Mouse (Mus musculus) midbrain, embryonic 15.5 days (tissue): ENCODE results near the gene Rasgrp1. TPM values are rescaled to one million over a fixed set of nuclear protein-coding genes. Genes with fewer than 3 reads are reported as not detected.

ENCODE experiments used
- ATAC-seq: fragments of 200-750 bp; cut with Nextera tagmentation; replicated peaks from 2 replicates; pipeline ENCODE4 v1.8.0; 2017; ENCODE audit warnings: moderate TSS enrichment
- H3K27ac ChIP-seq: fragments of 300-500 bp; sonication (generic); 2 replicates; pipeline ENCODE4 v1.5.1; 2015; ENCODE audit warnings: mild to moderate bottlenecking, inconsistent platforms
- H3K27me3 ChIP-seq: fragments of 300-500 bp; sonication (generic); replicated peaks from 2 replicates; pipeline ENCODE4 v1.6.1; 2015; ENCODE audit warnings: inconsistent platforms
- H3K36me3 ChIP-seq: fragments of 300-500 bp; sonication (generic); replicated peaks from 2 replicates; pipeline ENCODE4 v1.6.1; 2015; ENCODE audit warnings: inconsistent platforms
- H3K4me1 ChIP-seq: fragments of 300-500 bp; sonication (generic); 2 replicates; pipeline ENCODE4 v1.6.1; 2015; ENCODE audit warnings: inconsistent platforms
- H3K4me2 ChIP-seq: fragments of 300-500 bp; sonication (generic); 2 replicates; pipeline ENCODE4 v1.6.1; 2015; ENCODE audit warnings: inconsistent platforms, mild to moderate bottlenecking, moderate library complexity
- H3K4me3 ChIP-seq: fragments of 300-500 bp; sonication (generic); 2 replicates; pipeline ENCODE4 v1.5.1; 2015; ENCODE audit warnings: mild to moderate bottlenecking, inconsistent platforms
- H3K9ac ChIP-seq: fragments of 300-500 bp; sonication (generic); 2 replicates; pipeline ENCODE4 v1.6.1; 2015; ENCODE audit warnings: mild to moderate bottlenecking, inconsistent platforms
- H3K9me3 ChIP-seq: fragments of 300-500 bp; sonication (generic); 2 replicates; pipeline ENCODE4 v1.6.1; 2016; ENCODE audit warnings: inconsistent platforms
- WGBS: fragments of 180-500 bp; shearing (Covaris S2); methylation state at CpG from one replicate; pipeline ENCODE4 v1.1.7; 2015; ENCODE audit warnings: mixed read lengths; 5-methylcytosine and 5-hydroxymethylcytosine counted together
- polyA plus RNA-seq: library from polyadenylated mRNA; unstranded; fragments of >200 nt; fragmentation: Nextera tagmentation; extraction: Ambion mirVana; gene quantifications from 2 replicates; pipeline ENCODE4 v1.2.1, GENCODE M21; 2015

Rasgrp1 gene
- polyA plus RNA-seq, 1 experiment from 2014 or later, result 2.8 TPM

DNA sequence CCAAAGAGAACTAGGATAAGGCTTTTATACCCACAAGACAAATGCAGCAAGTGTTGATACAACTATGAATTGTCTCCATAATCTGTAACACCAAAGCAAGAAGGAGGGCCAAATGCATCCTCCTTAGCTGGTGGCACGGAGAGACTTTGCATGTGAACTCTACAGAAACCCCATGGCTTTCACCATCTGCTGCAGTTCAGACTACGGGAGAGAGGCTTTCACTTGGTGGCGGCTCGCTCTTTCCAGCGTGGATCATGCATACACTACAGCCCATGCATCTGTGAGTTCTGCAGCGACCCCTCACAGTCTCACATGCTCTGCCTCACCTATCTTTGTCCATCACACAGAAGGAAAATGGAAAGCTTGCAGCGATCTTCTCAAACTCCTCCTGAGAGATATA, 54.5 kb downstream of the Rasgrp1 start:
- no peak for ATAC-seq
- Histone ChIP-seq H3K36me3 (no peaks in the 10 kb centered on the region), H3K27ac (no peak overlapping the region), H3K9ac (no peak overlapping the region), H3K4me3 (no peak overlapping the region), H3K4me1 (no peaks in the 10 kb centered on the region), H3K9me3 (no peaks in the 10 kb centered on the region), H3K27me3 (no peaks in the 10 kb centered on the region), H3K4me2 (no peak overlapping the region)
- WGBS, result 93% methylated on average over 7 of the region's 7 CpGs

DNA sequence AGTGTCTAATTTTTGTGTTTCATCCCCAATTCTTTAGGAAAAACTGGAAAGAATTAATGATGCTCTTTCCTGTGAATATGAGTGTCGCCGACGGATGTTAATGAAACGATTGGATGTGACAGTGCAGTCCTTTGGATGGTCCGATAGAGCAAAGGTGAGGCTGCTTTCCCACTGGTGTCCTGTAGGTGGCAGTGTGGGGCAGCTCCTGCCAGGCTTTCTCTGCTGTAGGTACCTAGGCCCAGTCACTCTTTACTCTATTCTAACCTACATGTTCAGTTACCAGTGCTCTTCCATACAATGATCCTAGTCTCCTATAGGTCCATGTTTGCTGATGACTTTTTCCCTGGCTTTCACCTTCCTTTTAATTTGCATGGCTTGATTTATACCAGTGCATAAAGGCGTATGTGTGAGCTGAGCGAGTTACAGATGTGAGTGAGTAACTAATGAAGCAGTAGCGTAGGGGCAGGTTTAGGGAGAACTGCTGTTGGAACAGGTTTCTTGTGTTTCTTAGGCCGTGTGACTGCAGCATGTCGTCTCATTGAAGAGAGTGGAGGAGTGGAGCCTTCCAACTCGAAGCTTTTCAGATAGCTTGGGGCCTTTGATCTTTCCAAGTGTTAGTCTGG, 78.9 kb downstream of the Rasgrp1 start:
- H3K36me3 ChIP-seq, result peaks cover 24% of the 10 kb centered on the region
- H3K9ac ChIP-seq, result no peak overlapping the region
- ATAC-seq, result peak; percentile 83
- H3K4me1 ChIP-seq, result no peaks in the 10 kb centered on the region
- no peak overlapping the region for H3K4me3 ChIP-seq
- no peaks in the 10 kb centered on the region for H3K9me3 ChIP-seq
- 74% methylated on average over 11 of the region's 11 CpGs for WGBS
- no peaks in the 10 kb centered on the region for H3K27me3 ChIP-seq
- no peak overlapping the region for H3K4me2 ChIP-seq
- H3K27ac ChIP-seq, result no peak overlapping the region

DNA sequence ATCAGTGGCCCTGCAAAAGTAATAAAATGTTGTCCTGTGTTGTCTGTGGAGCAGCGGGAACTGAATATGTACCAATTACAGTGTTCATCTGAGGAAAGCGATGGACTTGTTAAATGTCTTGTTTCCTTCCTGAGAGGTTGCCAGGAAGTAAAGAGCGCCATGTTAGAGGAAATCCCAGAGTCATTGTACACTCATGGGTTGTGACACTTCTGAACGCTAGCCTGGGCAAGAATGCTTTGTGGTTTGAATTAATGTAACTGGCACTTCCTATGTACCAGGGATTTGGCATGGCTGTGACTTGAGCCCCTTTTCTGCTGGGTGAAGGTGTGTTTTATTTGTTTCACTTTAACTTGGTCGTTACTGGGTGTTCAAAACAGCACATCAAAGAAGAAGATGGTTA, 80.6 kb downstream of the Rasgrp1 start:
- Histone ChIP-seq H3K4me3 (no peak overlapping the region), H3K9ac (no peak overlapping the region), H3K4me1 (no peaks in the 10 kb centered on the region), H3K36me3 (peaks cover 20% of the 10 kb centered on the region), H3K27me3 (no peaks in the 10 kb centered on the region), H3K9me3 (no peaks in the 10 kb centered on the region), H3K27ac (no peak overlapping the region), H3K4me2 (no peak overlapping the region)
- no peak for ATAC-seq
- WGBS, result 92% methylated on average over 5 of the region's 5 CpGs

DNA sequence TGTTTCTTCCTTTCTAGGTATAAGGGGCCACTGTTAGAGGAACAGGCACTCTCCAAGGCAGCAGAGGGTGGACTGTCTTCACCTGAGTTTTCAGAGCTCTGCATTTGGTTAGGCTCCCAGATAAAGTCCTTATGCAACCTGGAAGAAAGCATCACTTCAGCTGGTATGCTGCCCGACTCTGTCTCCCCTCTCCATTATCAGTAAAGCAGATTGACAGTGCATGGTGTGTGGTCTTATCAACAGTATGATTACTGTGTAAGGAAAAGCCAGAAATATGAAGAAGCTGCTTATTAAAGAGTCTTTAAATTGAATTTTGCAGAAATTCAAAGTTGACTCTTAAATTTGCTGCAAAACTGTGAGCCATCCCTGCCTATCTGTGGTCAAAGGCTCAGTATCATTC, 85.2 kb downstream of the Rasgrp1 start:
- H3K4me2 ChIP-seq, result no peak overlapping the region
- H3K4me1 ChIP-seq, result no peaks in the 10 kb centered on the region
- WGBS, result 85% methylated on average over 1 of the region's 1 CpGs
- no peak for ATAC-seq
- no peaks in the 10 kb centered on the region for H3K9me3 ChIP-seq
- no peak overlapping the region for H3K27ac ChIP-seq
- H3K36me3 ChIP-seq, result 0 out of 2 replicates have a peak, but pooled peaks cover 11% of the 10 kb centered on the region
- H3K4me3 ChIP-seq, result no peak overlapping the region
- H3K27me3 ChIP-seq, result no peaks in the 10 kb centered on the region
- H3K9ac ChIP-seq, result no peak overlapping the region

DNA sequence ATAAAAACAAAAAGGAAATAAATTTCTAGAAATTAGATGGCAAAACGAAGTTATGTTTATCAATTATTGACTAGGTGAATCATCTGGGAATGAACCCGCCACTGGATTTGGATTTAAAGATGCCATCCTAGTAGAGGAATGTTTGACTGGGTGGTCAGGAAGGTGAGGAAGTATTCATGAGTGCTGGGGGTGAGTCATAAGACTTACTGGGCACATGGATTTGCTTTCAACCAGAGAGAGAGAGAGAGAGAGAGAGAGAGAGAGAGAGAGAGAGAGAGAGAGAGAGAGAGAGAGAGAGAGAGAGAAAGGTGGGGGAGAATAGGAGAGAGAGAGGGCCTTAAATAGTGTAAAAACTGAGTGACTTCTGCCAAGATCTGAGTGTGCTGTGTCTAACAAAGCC, 87.4 kb downstream of the Rasgrp1 start:
- Histone ChIP-seq H3K36me3 (0 out of 2 replicates have a peak, but pooled peaks cover 6% of the 10 kb centered on the region), H3K9me3 (no peaks in the 10 kb centered on the region), H3K27ac (no peak overlapping the region), H3K4me3 (no peak overlapping the region), H3K9ac (no peak overlapping the region), H3K4me2 (no peak overlapping the region), H3K4me1 (peaks cover 13% of the 10 kb centered on the region), H3K27me3 (no peaks in the 10 kb centered on the region)
- WGBS, result 88% methylated on average over 2 of the region's 2 CpGs
- ATAC-seq, result no peak

DNA sequence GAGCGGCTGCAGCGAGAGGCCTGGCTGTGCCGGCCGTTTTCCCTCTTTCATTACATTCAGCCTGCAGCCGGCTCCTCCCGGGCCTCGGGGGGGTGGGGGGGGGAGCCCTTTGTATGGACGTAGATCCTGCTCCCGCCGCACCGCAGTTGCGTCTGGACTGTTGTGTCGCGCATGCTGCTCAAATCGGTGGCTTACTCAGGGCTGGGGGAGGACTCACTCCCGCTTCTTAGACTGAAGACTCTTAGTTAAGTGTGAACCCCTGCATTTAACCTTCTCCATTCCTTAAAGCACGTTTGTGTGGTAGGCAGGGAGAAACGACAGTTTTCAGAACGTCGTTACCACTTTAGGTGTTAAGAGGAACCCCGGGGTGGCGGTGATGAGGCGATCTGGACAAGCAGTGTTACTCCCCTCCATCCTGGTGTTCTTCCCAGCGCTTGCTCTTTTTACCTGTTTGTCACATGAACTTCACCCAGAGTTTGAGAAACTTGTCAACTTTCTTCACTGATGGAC, 92.7 kb downstream of the Rasgrp1 start:
- peak overlapping the region; percentile 80 for H3K4me2 ChIP-seq
- H3K27ac ChIP-seq, result peak overlapping the region; percentile 91
- 0% methylated on average over 24 of the region's 24 CpGs for WGBS
- peak overlapping the region; percentile 66 for H3K4me3 ChIP-seq
- peak; percentile 83 for ATAC-seq
- H3K27me3 ChIP-seq, result 0 out of 2 replicates have a peak, but pooled peaks cover 2% of the 10 kb centered on the region
- no peaks in the 10 kb centered on the region for H3K36me3 ChIP-seq
- H3K9me3 ChIP-seq, result no peaks in the 10 kb centered on the region
- H3K9ac ChIP-seq, result peak overlapping the region; percentile 93
- H3K4me1 ChIP-seq, result peaks cover 16% of the 10 kb centered on the region

DNA sequence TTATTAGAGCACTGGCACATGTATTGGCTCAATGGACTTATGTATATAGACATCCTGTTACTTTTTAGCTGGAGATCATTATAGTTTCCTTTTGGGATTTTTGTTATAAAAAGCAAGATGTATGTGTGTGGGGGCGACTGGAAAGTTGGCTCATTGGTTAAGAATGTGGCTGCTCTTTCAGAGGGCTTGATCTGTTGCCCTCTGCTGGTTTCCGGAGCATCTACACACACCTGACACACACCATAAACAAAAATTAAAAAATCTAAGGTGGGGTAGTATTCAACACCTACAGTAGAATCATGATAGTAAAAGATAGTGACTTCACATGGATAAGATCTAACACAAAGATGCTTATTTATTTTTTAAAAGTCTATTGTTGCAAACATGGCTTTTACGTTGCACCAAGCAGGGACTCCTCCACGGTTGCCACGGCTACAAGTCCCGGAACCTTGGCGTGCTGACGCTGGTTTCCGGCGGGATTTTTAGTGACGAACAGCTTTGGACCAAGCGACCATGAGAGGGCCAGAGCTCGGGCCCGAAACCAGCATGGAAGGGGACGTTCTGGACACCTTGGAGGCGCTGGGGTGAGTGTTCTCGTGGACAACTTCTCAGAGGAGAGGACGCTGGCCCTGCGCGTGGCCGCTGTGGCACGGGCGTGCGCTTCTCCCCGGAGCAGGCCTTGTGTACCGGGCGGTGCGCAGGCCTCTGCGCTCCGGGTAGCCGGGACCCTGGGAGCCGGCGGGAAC, 93.4 kb downstream of the Rasgrp1 start, which contains the start of gene Fam98b:
TSS of gene Fam98b (plus strand) at position 485 of the 746 bp plus-strand sequence.
- 0 out of 2 replicates have a peak, but pooled peaks cover 2% of the 10 kb centered on the region for H3K27me3 ChIP-seq
- ATAC-seq, result peak; percentile 98
- peak within 1 kb of the TSS; percentile 91 for H3K27ac ChIP-seq
- no peaks in the 10 kb centered on the region for H3K9me3 ChIP-seq
- peak within 1 kb of the TSS; percentile 80 for H3K4me2 ChIP-seq
- peak within 1 kb of the TSS; percentile 66 for H3K4me3 ChIP-seq
- WGBS, result under 1% methylated on average over 33 of the region's 33 CpGs
- peaks cover 16% of the 10 kb centered on the region for H3K4me1 ChIP-seq
- peak within 1 kb of the TSS; percentile 93 for H3K9ac ChIP-seq
- no peaks in the 10 kb centered on the region for H3K36me3 ChIP-seq

DNA sequence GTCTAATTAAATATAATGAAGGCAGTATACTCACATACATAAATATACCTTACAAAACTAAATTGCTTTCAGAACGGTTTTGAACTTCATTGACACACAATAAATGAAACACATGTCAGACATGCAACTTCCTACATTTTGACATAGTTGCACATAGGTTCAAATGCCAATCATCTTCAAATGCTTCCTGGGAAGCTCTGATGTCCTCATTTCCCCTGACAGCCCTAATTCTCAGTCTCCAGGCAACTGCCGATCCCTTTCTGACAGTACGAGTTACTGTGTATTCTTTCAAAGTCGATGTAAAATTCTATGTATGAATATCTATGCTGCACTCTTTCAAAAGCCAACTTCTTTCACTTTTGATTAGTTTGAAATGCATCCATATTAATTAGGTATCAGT, 100.8 kb downstream of the Rasgrp1 start:
- WGBS, result 75% methylated on average over 4 of the region's 4 CpGs
- no peak overlapping the region for H3K4me3 ChIP-seq

DNA sequence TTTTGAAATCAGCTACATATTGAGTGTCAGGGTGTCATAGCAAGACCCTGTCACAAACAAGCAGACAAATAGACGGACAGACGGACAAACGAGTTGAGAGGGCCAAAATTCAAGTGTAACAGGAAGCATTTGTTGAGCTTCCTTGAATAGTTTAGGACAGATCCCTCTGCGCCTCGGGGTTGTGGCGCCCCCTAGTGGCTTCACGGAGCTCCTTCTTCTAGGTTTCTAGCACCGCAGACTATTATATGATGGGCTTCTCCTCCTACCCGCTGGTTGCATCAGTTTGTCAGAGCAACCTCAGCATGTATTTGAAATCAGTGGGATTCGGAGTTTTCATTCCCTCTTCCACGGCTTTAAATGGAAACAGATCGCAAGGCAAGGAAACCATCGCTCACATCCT, 111.5 kb downstream of the Rasgrp1 start:
- H3K4me2 ChIP-seq, result 0 out of 2 replicates have a peak overlapping the region, but pooled peaks have one; percentile 9
- WGBS, result 4% methylated on average over 13 of the region's 13 CpGs
- no peaks in the 10 kb centered on the region for H3K9me3 ChIP-seq
- no peak overlapping the region for H3K27ac ChIP-seq
- peaks cover 3% of the 10 kb centered on the region; the same call in 1 of the 2 replicates for H3K27me3 ChIP-seq
- H3K4me3 ChIP-seq, result no peak overlapping the region
- no peaks in the 10 kb centered on the region for H3K36me3 ChIP-seq
- ATAC-seq, result peak; percentile 82
- H3K9ac ChIP-seq, result no peak overlapping the region; the same call in 1 of the 2 replicates
- H3K4me1 ChIP-seq, result peaks cover 17% of the 10 kb centered on the region

More for the DNA sequence above, 100.8 kb downstream of the Rasgrp1 start:
- Histone ChIP-seq H3K27me3 (no peaks in the 10 kb centered on the region), H3K36me3 (no peaks in the 10 kb centered on the region), H3K9me3 (no peaks in the 10 kb centered on the region), H3K4me2 (no peak overlapping the region), H3K4me1 (no peaks in the 10 kb centered on the region), H3K27ac (no peak overlapping the region), H3K9ac (no peak overlapping the region)
- ATAC-seq, result no peak

DNA sequence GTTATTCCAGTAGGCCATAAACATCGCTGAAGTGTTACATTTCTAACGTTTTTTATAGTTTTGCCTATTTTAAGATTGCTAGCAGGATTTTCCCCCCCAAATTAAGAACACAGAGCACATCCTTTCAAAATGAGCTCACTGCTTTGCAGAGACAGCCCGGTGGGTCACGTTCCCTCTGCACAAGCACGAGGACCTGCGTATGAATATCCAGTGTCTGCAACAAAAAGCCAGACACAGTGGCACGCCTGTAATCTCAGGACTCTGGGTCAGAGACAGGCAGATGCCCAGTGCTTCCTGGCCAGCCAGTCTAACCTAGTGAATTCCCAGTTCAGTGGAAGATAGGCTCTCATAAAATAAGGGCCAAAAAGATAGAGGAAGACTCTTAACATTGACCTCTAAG, 112.5 kb downstream of the Rasgrp1 start:
- H3K9ac ChIP-seq, result no peak overlapping the region
- no peak overlapping the region for H3K4me3 ChIP-seq
- WGBS, result 68% methylated on average over 7 of the region's 7 CpGs
- peaks cover 3% of the 10 kb centered on the region; the same call in 1 of the 2 replicates for H3K27me3 ChIP-seq
- H3K9me3 ChIP-seq, result no peaks in the 10 kb centered on the region
- no peak overlapping the region for H3K27ac ChIP-seq
- H3K36me3 ChIP-seq, result no peaks in the 10 kb centered on the region
- H3K4me1 ChIP-seq, result peaks cover 17% of the 10 kb centered on the region
- ATAC-seq, result no peak
- no peak overlapping the region for H3K4me2 ChIP-seq
